Mouse (Mus musculus) monocyte, adult 5-6 weeks (primary cell): ENCODE measurements around the gene Hist4h4. TPM values are rescaled to one million over a fixed set of nuclear protein-coding genes. Genes with fewer than 3 reads are reported as not detected.
A peak's percentile ranks its signal among the peaks of the same experiment; 100 is the strongest.
"Not testable (repeated sequence)": the region's sequence is repeated elsewhere in the genome, so short reads cannot be mapped to it uniquely, and the experiment has no call there.

Experiments used
- ATAC-seq: fragments of 153-309, 156-312 bp; replicated peaks from 2 replicates; pipeline ENCODE4 v1.8.0; 2017; ENCODE audit warnings: mild to moderate bottlenecking; ENCODE audit not compliant: low TSS enrichment, insufficient number of reproducible peaks, severe bottlenecking, poor library complexity, low FRiP score
- total RNA-seq: library from RNA; stranded (forward); fragments of 200-1000, 200-491, 200-594 nt; gene quantifications from 3 replicates; pipeline ENCODE4 v1.2.3, GENCODE M21; 2017

The Hist4h4 gene
- total RNA-seq, 1 experiment from 2014 or later, result 4.9 TPM

GRCm38 (mm10) chr6:136820381-136820780 lies 16.2 kb upstream of the Hist4h4 start:
- no peak for ATAC-seq

- ATAC-seq, result no peak
Measured at GRCm38 (mm10) chr6:136817549-136817948, 13.3 kb upstream of the Hist4h4 start.

GRCm38 (mm10) chr6:136816826-136817225 lies 12.6 kb upstream of the Hist4h4 start:
- ATAC-seq, result no peak

- no peak for ATAC-seq
Measured at GRCm38 (mm10) chr6:136815381-136815780, 11.2 kb upstream of the Hist4h4 start.

GRCm38 (mm10) chr6:136813117-136813516 lies 8.9 kb upstream of the Hist4h4 start:
- no peak for ATAC-seq

GRCm38 (mm10) chr6:136811196-136811595 lies 7.0 kb upstream of the Hist4h4 start:
- ATAC-seq, result no peak

GRCm38 (mm10) chr6:136809673-136810072 lies 5.5 kb upstream of the Hist4h4 start:
- no peak for ATAC-seq

GRCm38 (mm10) chr6:136809077-136809476 lies 4.9 kb upstream of the Hist4h4 start:
- ATAC-seq, result peak; percentile 57

- ATAC-seq, result peak; percentile 18; the same call in 1 of the 2 replicates
Measured at GRCm38 (mm10) chr6:136808631-136809046, 4.4 kb upstream of the Hist4h4 start.

- ATAC-seq, result peak; percentile 79
Measured at GRCm38 (mm10) chr6:136808014-136808417, 3.8 kb upstream of the Hist4h4 start, which contains the start of gene H2afj. TSS of gene H2afj (plus strand) at chr6:136808244.

GRCm38 (mm10) chr6:136807395-136808013 lies 3.3 kb upstream of the Hist4h4 start:
- no peak for ATAC-seq

- ATAC-seq, result no peak
Measured at GRCm38 (mm10) chr6:136806819-136807218, 2.6 kb upstream of the Hist4h4 start.

GRCm38 (mm10) chr6:136805409-136805775 lies 1.2 kb upstream of the Hist4h4 start:
- ATAC-seq, result no peak

- no peak for ATAC-seq
Measured at GRCm38 (mm10) chr6:136804705-136805408, 642 bp upstream of the Hist4h4 start.

GRCm38 (mm10) chr6:136803093-136803738 lies 999 bp downstream of the Hist4h4 start:
- ATAC-seq, result 0 out of 2 replicates have a peak, but pooled peaks have one; percentile 1

- no peak for ATAC-seq
Measured at GRCm38 (mm10) chr6:136801274-136801673, 2.9 kb downstream of the Hist4h4 start.

GRCm38 (mm10) chr6:136800710-136801109 lies 3.5 kb downstream of the Hist4h4 start:
- no peak for ATAC-seq

- not testable (repeated sequence) for ATAC-seq
Measured at GRCm38 (mm10) chr6:136797874-136798693, 6.1 kb downstream of the Hist4h4 start.

GRCm38 (mm10) chr6:136795850-136796249 lies 8.4 kb downstream of the Hist4h4 start:
- no peak for ATAC-seq
